Mouse (Mus musculus) cortical plate, adult 2 months (tissue): ENCODE data around the gene Fam193a.

Source experiments
- CTCF ChIP-seq: fragments of 200-500 bp; IDR thresholded peaks from 2 replicates; pipeline ENCODE4 v1.5.1; 2011; ENCODE audit warnings: mild to moderate bottlenecking, control low read depth, low read length; ENCODE audit not compliant: insufficient read depth; ENCODE audit errors: extremely low read depth
- POLR2A ChIP-seq: fragments of 200-500 bp; IDR thresholded peaks from 2 replicates; pipeline ENCODE4 v1.6.1; 2011; ENCODE audit warnings: mild to moderate bottlenecking, low read length, control low read depth; ENCODE audit not compliant: insufficient read depth; ENCODE audit errors: extremely low read depth

GRCm38 (mm10) chr5:34326249-34326691 is 43.5 kb upstream of the Fam193a start:
- no peak for TF ChIP-seq CTCF
- TF ChIP-seq POLR2A, result no peak
